Mouse (Mus musculus): ENCODE results near the gene Unkl.
"Not testable (repeated sequence)": the region's sequence is repeated elsewhere in the genome, so short reads cannot be mapped to it uniquely, and the experiment has no call there.

The Unkl gene

DNA sequence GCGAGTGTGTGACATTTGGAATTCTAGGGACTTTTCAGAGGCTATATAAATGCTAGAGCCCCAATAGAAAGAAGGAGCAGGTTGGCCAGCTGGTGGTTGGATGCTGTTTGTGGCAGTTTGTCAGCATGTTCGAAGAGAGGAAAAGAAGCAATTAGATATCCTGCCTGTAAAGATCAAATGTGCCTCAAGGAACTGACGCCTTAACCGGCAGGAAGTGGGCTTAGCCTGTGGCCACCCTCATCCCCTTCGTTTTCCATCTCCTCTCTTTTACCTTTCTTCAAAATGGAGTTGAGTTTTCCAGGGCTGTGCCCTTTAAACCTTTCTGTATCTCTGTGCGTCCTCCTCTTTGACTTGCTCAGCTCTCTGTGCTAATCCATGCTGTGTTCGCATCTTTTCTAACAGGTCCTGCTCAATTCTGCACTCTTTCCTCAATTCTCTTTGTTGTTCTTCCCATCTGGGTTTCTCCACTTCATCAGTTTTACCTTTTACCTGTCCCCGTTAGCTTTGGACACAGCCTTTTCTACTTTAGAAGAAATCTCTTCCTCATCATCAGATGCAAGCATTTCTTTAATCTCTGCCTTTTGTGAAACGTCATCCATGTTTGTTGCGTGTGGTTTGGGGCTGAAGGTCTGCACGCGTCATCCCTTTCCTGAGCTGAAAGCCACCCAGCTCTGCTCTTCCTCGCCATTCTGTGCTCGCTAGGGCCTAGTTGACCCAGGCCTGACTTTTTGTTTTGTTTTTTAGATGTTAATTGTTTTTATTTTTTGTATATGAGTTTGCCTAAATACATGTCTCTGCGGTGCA, 31.5 kb downstream of the Unkl start:
- no peak for DNase-seq (ENCODE audit: inconsistent ontology term)

DNA sequence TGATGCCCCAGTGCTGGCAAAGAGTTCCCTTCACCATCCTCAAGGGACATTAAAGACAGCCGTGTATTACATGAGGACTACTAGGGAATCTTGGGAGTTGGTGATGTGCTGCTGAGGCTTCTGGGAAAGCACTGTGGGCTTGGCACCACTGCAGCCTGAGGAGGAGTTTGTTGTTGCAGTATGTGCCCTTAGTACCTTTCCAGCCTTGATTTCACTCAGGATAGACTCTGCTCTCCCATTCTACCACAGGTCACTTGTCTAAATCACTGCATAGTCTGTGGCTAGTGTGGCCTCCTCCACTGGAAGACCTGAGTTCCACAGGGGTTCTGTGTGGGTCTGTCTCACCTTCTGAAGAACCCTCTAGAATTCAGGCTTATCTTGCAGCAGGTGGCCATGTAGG, 32.5 kb downstream of the Unkl start:
- no peak for DNase-seq (ENCODE audit: inconsistent ontology term)

DNA sequence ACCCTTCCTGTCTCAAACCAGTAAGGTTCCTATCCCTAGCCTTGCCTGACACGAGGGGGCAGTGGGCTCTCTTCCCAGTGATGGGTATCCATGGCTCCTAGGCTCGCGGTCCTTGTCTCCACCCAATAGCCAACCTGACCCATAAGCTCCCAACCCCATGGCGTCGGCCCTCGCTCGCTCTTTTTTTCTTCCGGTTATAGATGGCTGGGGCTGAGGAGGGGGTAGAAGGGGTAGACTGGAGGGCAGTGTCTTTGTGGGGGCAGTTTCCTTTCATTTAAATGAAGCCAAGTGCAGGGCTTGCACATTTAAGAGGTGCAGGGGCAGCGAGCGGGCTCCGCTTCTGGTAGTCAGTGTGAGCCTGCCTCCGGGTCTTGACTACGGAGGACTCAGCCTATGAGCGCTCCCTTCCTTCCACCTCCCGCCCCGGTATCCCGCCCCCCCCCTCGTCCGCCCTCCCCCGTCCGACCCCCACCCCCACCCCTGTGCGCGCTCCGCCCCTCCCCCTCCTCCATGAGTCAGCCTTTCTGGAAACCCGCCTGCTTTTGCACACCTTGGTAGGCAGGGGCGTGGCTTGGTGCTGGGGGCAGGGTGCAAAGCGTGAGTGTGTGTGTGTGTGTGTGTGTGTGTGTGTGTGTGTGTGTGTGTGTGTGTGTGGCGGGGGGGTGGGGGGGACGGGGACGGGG, 33.8 kb downstream of the Unkl start:
- DNase-seq (ENCODE audit: inconsistent ontology term) = peak; percentile 67

DNA sequence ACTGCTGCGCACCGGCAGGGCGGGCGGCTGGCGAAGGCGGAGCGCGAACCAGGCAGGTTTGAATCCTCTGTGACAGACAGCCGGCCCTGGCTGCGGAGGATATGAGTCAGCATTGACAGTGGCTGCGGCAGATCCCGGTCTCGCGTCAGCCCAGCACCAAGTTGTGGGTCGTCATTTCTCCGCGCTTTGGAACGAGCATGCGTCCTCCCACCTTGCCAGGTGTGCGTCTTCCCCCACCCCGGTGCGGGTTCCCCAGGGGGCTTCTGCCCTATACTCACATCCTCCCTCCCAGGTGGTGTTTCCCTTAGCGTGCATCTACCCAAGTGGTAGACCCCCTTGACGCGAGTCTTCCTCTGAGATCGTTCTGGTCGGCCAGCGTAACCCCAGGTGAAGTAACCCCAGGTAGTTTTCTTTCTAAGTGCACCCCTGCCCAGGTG, 34.3 kb downstream of the Unkl start:
- not testable (repeated sequence) for DNase-seq (ENCODE audit: inconsistent ontology term)

DNA sequence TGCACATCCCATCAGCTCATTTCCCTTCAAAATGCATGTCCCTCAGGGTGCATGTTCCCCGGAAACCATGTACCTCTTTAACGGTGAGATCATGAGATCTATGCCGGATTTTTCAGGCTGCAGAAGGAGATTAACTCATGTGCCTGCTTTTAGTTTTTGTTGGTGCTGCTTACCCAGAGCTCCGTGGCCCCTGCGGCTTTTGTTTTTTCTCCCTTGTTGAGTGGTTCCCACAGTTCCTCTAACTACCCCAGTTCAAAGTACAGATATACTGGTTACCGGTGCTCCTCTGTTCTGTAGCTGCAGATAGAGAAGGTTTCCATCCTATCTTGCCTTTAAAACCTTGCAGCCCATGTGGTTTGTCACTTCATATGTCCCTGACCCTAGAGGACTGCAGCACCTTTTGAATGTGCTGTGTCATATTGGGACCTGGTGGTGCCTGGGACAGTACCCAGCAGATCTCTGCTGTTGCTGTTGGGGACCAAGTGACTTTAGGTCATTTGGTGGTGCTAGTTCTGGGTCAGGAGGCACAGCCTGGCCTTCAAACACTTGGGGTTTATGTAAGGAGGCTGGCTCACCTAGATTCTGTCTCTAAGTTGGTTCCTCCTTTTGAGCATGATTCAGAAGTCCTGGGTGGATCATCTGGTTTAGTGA, 34.9 kb downstream of the Unkl start:
- DNase-seq (ENCODE audit: inconsistent ontology term) = no peak

DNA sequence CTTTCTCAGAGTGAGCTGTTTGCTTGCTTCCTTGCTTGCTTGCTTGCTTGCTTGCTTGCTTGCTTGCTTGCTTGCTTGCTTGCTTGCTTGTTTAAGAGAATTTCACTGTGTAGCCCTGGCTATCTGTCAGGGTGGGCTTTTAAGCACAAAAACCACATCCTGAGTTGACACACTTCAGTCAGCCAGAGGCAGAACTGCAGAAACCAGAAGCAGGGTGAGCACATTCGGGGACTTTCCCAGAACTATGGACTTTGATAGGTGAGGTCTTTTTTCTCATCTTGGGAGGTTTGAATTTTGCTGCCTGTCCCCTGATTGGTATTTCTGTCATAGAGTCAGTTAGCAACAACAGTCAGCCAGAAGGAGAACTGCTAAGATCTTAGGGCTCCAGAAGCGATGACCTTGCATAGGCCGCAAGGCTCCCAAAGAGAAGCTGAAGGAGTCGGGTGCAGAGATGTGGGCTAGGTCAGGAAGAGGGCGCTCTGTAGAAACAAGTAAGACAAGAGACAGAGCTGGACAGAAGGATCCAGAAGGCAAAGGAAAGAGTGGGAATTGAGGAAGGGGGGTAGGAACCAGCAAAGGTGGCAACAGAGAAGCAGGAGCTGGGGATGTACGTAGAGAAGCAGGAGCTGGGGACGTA, 36.5 kb downstream of the Unkl start:
- no peak for DNase-seq (ENCODE audit: inconsistent ontology term)

DNA sequence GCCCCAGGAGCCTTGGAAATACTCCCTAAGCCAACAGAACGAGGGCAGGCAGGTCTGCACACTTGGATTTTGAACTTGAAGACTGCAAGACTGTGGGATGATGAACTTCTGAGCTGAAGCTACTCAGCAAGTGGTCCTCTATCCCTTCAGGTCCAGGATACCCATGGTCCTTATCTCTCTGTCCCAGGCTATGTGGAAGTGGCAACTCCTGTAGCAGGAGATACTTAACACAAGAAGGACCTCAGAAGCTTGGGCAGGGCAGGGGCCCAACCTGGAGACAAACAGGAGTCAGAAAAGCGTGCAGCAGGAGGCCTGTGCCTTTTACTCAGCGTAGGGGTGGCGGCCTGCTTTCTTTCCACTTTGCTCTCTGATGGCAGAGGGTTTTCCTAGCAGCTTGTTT, 37.5 kb downstream of the Unkl start:
- DNase-seq (ENCODE audit: inconsistent ontology term) = no peak

DNA sequence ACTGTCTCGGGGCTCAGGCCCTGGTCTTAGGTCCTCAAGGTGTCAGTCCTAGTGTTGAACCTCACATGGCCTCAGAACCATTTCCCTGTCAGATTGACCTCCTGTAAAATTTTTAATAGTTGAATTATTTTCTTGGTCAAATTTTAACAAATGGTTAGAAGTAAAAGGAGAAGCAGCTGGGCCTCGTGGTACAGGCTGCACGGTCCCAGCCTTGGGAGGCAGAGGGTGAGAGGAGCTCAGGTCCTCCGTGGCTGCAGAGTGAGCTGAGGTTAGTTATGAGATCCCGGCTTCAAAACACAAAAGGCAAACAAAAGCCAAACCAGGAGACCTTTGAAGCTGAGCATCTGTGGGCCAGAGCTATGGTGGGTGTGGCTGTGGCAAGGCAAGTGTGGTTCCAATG, 39.8 kb downstream of the Unkl start:
- DNase-seq (ENCODE audit: inconsistent ontology term) = no peak

DNA sequence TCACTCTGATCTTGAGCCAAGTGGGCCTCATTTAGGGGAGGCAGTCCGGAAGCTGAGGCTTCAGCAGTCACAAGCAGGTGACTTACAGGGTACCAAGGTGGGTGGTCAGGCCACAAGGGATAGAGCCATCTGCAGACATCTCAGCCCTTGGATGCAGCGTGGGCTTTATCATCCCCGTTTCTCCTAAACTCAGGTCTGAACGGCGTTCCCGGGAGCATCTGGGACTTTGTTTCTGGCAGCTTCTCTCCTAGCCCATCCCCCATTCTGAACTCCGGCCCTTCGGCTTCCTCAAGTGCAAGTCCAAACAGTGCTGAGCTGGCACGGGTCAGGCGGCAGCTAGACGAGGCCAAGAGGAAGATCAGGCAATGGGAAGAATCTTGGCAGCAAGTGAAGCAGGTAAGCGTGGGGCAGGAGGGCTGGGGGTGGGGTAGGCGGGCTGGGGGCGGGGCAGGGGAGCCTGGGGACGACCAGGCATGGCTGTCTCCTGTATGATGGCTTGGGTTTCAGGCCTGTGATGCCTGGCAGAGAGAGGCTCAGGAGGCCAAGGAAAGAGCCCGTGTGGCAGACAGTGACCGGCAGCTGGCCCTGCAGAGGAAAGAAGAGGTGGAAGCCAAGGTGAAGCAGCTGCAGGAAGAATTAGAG, 41.9 kb downstream of the Unkl start:
- not testable (repeated sequence) for DNase-seq (ENCODE audit: inconsistent ontology term)

DNA sequence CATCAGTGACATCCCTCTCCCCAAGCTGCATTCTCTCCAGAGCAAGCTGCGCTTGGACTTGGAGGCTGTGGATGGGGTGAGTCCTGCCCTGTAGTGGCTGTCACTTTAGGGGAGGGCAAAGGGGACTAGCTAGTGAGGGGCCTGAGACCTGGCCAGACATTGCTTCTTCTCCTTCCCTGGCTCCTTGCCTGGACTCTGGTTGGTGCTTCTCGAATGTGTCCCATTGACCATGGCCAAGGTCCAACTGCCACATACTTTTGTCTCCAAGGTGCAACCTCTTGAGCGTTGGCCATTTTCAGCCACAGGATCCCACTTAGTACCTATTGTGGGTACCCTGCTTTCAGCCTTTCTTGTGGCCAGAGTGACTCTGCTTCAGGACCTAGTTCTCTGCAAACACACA, 42.5 kb downstream of the Unkl start:
- DNase-seq (ENCODE audit: inconsistent ontology term) = no peak

DNA sequence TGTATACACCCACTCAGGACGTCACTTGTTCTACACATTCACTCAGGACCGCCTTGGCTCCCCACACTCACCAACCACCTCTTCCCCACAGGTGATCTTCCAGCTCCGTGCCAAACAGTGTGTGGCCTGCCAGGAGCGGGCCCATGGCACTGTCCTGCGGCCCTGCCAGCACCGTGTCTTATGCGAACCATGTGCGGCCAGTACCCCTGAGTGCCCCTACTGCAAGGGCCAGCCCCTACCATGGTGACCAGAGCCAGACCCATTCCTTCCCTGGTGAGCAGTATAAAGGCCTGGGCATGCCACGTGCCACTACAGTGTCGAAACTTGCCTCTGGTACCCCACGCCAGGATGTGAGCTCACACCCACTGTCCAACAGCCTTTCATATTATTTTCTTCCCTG, 43.4 kb downstream of the Unkl start:
- DNase-seq (ENCODE audit: inconsistent ontology term) = not testable (repeated sequence)

DNA sequence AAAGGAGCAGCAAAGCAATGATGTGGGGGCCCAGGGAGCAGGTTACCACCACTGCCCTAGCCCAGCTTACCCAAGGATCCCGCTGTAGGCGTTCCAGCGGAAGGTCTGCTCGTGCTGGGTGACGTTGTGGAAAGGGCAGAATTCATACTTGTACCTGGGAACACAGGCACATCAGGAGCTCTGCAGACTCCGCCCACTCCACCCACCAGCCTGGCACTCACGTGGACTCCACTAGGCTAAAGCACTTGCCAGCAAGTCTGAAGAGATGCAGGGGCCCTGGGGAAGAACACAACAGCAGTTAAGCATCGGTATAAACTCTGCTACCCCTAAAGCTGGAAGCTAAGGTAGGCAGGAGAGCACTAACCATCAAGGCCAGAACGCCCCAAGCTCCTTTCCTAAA, 47.4 kb downstream of the Unkl start:
- no peak for DNase-seq (ENCODE audit: inconsistent ontology term)

DNA sequence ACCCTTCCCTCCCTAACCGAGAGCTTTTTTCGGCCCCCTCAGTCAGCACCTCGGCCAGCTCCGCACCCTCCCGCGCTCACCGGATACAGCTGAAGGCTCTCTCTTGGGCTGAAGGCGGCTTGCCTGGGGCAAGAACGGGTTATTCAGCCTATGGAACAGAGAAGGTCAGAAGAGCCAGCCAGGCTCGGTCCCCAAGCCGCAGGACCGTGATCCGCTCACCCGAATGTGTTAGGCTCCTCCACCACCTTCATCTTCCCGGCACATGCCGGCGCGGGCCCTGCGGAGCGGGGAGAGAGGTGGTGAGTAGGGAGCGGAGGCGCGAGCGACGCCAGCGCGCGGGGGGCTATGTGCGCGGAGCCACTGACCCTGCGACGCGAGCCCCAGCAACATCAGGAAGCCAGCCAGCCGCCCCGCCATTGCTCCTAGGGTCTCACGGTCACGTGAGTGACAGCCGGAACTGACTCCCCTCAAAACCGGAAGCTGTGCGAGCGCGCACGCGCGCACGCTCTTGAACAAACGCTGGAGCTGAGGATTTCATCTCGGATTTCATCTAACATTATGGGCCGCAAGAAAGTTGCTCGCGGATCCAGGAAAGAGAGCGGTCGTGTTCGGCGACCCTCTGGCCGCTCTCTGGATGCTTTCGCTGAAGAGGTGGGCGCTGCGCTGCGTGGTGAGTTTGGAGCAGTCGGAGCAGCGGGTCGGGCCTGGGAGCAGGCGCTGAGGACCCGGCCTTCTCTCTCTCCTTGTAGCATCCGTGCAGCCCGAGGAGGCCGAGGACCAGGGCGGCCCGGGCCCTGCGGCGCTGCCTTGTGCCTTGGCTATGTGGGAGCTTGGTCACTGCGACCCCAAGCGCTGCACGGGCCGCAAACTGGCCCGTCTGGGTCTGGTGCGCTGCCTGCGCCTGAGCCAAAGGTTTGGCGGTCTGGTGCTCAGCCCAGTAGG, 51.8 kb downstream of the Unkl start, which contains the start of the genes Gnptg and Tsr3:
Gnptg (minus strand) TSS at position 430 of the 942 bp plus-strand sequence.
Tsr3 (plus strand) TSS at position 476 of the 942 bp plus-strand sequence.
- peak; percentile 88 for DNase-seq (ENCODE audit: inconsistent ontology term)

DNA sequence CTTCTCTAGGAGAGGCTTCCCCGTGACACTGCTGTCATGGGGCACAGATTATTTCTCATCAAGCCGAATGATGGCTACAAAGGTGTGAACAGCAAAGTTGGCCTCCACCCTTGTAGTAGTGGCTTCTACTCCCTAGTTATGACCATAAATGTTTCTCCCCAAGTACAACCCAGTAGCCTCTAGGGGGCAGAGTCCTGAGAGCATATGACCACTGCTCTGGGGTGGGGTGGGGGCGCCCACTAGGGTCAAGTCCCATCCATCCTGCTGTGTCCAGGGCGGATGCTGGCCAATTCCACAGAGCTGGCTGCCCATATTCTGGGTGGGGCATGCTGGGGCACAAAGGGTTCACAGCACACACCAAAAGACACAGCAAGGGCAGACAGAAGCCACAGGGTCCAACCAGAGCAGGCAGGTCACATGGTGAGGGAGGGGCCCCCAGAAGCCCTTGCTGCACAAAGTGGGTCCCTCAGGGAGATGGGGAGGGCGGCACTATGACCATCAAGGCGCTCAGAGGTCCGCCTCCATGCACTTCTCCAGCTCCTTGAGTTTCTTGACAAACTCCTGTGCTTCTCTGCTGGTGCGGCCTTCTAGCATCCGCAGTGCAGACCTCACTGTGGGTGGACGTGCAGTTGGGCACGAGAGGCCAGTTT, 55.1 kb downstream of the Unkl start:
- no peak for DNase-seq (ENCODE audit: inconsistent ontology term)

DNA sequence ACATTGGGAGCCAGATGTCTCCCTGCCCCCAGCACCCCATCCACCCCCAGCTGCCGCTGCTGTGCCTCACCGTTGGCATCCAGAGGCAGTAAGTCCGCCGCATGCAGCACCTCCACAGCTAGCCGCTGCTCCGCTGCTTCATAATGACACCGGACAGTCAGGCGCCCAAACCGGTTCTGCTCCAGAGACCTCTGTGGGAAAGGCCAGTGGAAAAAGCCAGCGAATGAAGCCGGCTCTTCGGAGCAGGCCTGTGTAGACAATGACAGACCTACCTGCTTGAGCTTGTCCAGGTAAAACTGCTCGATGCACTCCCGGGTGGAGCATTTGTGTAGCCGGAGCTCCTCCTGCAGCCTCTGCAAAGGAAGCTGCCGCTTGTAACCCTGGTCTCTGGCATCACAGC, 56.0 kb downstream of the Unkl start:
- no peak for DNase-seq (ENCODE audit: inconsistent ontology term)

DNA sequence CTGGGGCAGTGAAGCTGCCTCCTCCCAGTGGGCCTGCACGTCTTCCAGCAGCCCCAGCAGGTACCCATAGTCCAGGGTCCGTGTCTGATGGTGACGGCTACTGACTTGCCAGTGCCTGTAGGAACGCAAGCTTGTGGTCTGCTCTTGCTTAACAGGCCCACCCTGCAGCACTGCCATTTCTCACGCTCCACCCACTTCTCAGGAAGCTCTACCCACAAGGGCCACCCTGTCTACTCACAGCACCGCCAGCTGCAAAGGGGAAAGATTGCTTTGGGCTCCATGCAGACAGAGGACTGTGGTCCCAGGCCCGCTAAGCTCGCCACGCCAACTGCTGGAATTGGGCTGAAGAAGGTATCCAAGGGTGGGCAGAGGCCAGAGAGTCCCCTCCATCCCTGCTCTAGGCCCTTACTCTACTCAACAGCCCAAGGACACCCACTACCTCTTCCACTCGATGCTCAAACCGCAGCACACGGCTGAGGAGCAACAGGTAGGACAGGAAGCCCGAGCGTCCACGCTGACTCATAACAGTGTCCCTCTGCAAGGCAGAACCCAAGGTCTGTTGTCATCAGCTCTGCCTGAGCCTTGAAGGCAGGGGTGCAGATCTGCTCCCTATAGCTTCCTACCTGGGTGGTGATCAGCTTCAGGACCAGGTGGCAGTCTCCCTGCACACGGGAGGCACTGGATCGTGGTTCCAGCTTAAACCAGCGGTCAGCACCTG, 60.0 kb downstream of the Unkl start:
- no peak for DNase-seq (ENCODE audit: inconsistent ontology term)

DNA sequence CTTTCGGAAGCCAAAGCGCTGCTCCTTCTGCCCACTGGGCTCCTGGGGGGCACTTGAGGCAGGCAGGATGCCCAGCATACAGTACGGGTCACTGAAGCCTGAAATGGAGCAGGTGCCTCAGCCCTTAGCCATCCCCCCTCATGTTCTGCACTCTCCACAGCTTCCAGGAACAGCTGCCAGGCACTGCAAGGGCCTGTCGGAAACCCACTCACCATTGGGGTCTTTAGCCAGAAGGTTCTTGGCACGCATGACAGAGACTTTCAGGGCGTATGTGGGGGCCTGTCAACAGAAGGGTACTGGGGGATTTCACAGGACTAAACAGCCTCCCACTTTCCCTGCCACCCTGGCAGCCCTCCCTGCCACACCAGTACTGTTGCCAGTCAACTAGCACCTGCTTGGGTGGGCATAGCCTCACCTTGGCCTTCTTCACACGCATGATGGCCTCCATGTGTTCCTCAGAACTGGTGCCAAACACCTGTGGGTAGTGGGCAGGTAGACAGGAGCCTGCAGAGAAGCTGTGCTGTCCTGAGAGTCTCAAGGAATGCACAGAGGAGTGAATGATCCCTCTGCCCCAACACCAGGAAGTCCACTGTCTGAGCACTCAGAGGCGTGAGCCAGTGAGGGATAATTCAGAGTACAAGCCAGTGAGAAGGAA, 62.1 kb downstream of the Unkl start:
- no peak for DNase-seq (ENCODE audit: inconsistent ontology term)

DNA sequence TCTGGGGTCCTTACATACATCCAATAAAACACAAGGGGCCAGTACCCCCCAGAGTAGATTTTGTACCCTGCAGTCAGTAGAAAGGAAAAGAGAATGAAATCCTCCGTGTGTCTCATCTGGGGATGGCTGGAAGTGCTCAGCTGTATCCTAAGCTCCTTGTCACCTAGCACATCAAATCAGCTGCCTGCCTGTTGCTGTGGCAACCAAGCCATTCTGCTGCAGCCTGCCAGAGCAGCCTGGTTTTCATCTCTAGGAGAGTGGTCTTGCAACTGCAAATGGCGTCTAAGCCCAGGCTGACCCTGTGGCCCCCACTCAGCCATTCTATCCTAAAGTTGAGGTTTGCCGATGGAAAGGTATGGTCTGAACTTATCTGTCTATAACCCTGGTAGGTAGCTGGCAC, 64.4 kb downstream of the Unkl start:
- no peak for DNase-seq (ENCODE audit: inconsistent ontology term)

DNA sequence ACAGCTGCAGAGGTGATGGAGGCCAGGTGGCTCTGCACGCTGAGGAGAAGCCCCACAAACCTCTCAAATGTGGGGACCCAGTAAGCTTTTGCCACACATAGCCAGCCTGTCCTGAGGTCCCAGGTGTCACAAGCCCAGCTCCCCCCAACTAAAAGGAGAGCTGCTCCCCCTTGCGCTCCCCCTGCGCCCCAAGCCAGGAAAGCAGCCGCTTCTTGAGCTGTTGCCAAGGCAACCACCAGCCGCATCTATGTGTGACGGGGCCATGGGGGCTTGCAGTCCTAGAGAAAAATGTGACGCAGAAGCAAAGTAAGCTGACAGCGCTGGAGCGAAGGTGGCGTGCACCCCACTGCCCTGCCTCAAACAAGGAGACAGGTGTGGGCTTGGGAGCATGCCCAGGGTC, 65.6 kb downstream of the Unkl start:
- no peak for DNase-seq (ENCODE audit: inconsistent ontology term)
